Mouse (Mus musculus) pancreas, adult 10 weeks (tissue): ENCODE measurements around the gene Gm12185. TPM values are rescaled to one million over a fixed set of nuclear protein-coding genes. Genes with fewer than 3 reads are reported as not detected.

Experiments used
- polyA plus RNA-seq: library from polyadenylated mRNA; stranded (reverse); fragments of 350-450 nt; fragmentation: Illumina TruSeq; extraction: RNeasy Lipid Tissue Mini Kit (QIAGEN cat#74804); gene quantifications from one replicate; pipeline ENCODE4 v1.2.3, GENCODE M21; 2015; ENCODE audit warnings: low read depth, low replicate concordance; ENCODE audit not compliant: insufficient read depth

The Gm12185 gene
- polyA plus RNA-seq = not detected

DNA sequence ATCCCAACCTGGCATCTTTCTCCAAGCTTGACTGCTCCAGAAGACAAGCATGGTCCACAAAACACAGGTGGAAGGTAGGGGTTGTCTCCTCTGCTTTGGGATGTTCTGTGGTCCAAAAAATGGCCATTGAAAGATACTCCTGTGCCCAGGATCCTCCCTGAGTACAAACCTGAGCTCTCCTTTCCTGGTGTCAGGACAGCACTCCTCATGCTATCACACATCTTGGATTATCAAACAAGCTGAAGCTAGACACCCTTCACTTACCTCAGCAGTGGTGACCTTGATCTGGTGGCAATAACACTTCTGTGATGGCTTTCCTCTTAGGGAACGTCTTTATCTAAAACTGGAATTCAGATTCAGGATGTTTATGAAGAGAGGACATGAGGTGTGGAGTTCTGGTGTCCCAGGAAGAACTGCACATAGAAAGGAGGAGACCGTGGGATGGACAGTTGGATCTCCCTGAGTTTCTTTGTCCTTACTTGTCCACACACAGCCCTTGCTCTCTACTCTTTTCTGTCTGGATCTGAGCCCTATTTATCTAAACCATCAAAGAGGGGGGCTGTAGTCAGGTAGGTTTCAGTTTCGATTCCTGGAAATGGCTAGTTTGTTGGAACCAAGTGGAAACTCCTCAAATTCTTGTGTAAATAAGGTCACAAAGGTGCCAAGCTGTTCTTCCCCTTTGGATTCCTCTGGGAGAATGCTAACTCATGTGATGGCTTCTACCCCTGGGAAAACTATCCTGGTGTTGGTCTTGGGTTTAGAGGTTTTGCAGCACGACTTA is at the start of gene Gm12185:
Gm12185 (minus strand) TSS at position 487 of the 781 bp plus-strand sequence.

DNA sequence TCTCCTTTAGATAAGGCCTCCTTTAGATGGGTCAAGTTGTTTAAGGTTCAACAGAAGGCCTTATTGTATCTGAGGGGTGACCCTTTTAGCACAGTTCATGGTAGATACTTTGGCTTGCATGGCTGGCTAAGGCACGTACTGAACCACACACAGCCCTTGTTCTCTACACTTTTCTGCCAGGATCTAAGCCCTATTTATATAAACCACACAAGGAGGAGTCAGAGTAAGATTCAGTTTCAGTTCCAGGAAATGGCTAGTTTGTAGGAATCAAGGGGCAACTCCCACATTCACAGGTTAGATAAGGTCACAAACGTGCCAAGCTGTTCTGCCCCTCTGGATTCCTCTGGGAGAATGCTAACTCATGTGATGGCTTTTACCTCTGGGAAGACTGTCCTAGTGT is 2.0 kb upstream of the Gm12185 start, which contains the start of gene Tgtp1:
Tgtp1 (minus strand) TSS at position 155 of the 400 bp plus-strand sequence.

DNA sequence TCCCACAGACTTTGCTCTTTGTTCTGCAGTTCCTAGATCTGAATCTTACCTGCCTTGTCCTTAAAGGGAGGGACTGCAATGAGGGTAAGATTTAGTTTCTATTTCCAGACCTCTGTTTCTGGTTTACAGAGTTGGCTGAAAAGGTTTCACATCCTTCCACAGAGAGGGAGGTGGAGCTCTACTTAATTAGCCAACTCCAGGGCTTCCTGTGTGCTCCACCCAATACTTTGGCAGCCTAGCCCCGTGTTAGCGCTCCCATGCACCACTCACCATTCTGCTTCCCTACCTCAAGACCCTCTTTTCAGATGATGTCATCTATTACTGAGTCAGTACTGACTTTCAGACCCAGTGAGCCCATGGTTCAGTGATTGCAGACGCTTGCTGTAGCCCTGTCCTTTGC is 12.8 kb downstream of the Gm12185 start, which contains the start of gene 9930111J21Rik1:
9930111J21Rik1 (minus strand) TSS at position 148 of the 400 bp plus-strand sequence.

GRCm38 (mm10) chr11:48978240-48978939 is 13.6 kb downstream of the Gm12185 start, which contains the start of gene Olfr56:
Olfr56 (plus strand) TSS chr11:48978889.

DNA sequence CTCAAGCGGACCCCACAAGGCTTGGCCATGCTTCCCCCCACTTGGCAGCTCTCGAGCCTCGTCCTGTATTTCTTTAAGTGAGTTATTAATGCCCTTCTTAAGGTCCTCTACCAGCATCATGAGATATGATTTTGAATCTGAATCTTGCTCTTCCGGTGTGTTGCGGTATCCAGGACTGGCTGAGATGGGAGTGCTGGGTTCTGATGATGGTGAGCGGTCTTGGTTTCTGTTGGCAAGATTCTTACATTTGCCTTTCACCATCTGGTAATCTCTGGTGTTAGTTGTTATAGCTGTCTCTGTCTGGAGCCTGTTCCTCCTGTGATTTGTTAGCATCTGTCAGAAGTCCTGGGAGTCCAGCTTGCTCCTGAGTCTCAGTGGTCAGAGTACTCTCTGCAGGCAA is 45.9 kb downstream of the Gm12185 start, which contains the start of gene Psme2b:
Psme2b (minus strand) TSS at position 101 of the 400 bp plus-strand sequence.

DNA sequence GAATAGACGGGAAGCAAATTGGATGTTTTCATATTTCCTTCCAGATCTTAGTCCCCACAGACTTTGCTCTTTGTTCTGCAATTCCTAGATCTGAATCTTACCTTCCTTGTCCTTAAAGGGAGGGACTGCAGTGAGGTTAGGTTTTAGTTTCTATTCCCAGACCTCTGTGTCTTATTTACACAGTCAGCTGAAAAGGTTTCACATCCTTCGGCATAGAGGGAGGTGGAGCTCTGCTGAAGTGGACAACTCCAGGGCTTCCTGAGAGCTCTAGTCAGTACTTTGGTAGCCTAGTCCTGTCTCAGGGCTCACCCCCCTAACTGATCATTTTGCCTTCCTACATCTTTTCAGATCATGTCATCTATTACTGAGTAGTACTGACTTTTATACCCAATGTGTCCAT is 90.0 kb downstream of the Gm12185 start, which contains the start of gene Gm5431:
Gm5431 (minus strand) TSS at position 194 of the 400 bp plus-strand sequence.

GRCm38 (mm10) chr11:48871201-48871772 is 120.7 kb downstream of the Gm12185 start, which contains the start of gene Irgm1:
Irgm1 (minus strand) TSS chr11:48871683.

Other genes starting within 250 kb of the Gm12185 start
- gene Rack1, start 191.9 kb downstream of the Gm12185 start, polyA plus RNA-seq = 585 TPM
- 9.2 TPM for gene Trim41, start 174.9 kb downstream of the Gm12185 start, polyA plus RNA-seq
- gene Trim7, start 166.1 kb downstream of the Gm12185 start, polyA plus RNA-seq = 5.0 TPM
- not detected for gene Gm12184, start 165.6 kb downstream of the Gm12185 start, polyA plus RNA-seq
- gene Irgm1, start 120.5 kb downstream of the Gm12185 start, polyA plus RNA-seq = 6.0 TPM
- gene Gm5431, start 90.0 kb downstream of the Gm12185 start, polyA plus RNA-seq = 0.57 TPM
- gene Psme2b, start 46.0 kb downstream of the Gm12185 start, polyA plus RNA-seq = 1.1 TPM
- gene Olfr56, start 13.3 kb downstream of the Gm12185 start, polyA plus RNA-seq = not detected
- 1.9 TPM for gene 9930111J21Rik1, start 12.8 kb downstream of the Gm12185 start, polyA plus RNA-seq
- 9.7 TPM for gene Tgtp1, start 1.9 kb upstream of the Gm12185 start, polyA plus RNA-seq
- gene 9930111J21Rik2, start 59.0 kb upstream of the Gm12185 start, polyA plus RNA-seq = 2.8 TPM
- 9.2 TPM for gene Tgtp2, start 72.0 kb upstream of the Gm12185 start, polyA plus RNA-seq
- gene Ifi47, start 84.4 kb upstream of the Gm12185 start, polyA plus RNA-seq = 5.4 TPM
- 1.1 TPM for gene Olfr1396, start 122.6 kb upstream of the Gm12185 start, polyA plus RNA-seq
- not detected for gene Olfr1395, start 150.0 kb upstream of the Gm12185 start, polyA plus RNA-seq
- gene Olfr1394, start 162.2 kb upstream of the Gm12185 start, polyA plus RNA-seq = not detected
- gene Btnl9, start 194.9 kb upstream of the Gm12185 start, polyA plus RNA-seq = 19.2 TPM
- gene Zfp62, start 211.1 kb upstream of the Gm12185 start, polyA plus RNA-seq = 5.4 TPM